Mouse (Mus musculus) ES-E14 (cell line): ENCODE results near the gene Cfap36. TPM values are rescaled to one million over a fixed set of nuclear protein-coding genes. Genes with fewer than 3 reads are reported as not detected.

ENCODE experiments used
- DNase-seq: peaks from one replicate; pipeline ENCODE4 v3.0.0-alpha.2; 2013; ENCODE audit warnings: low read depth, low spot score
- H3K27ac ChIP-seq: 2 replicates; pipeline ENCODE4 v1.5.1; 2012; ENCODE audit warnings: low read depth, mild to moderate bottlenecking, low read length, moderate library complexity, mixed read lengths; ENCODE audit not compliant: poor library complexity, insufficient read depth, severe bottlenecking
- H3K36me3 ChIP-seq: 2 replicates; pipeline ENCODE4 v1.6.1; 2012; ENCODE audit warnings: mild to moderate bottlenecking, low read length, moderate library complexity, mixed read lengths; ENCODE audit not compliant: control insufficient read depth, poor library complexity, insufficient read depth, severe bottlenecking
- H3K4me1 ChIP-seq, 2 experiments: fragments of 150-350 bp in 1 of 2; sonication (generic) in 1 of 2; 2 replicates each; pipeline ENCODE4 v1.6.1; 2012; ENCODE audit warnings: low read length in 2 of 2, mild to moderate bottlenecking in 1 of 2, mixed read lengths in 1 of 2; ENCODE audit not compliant: control insufficient read depth in 2 of 2, insufficient read depth in 2 of 2, poor library complexity in 1 of 2
- H3K4me3 ChIP-seq, 2 experiments: fragments of 150-350 bp in 1 of 2; sonication (generic) in 1 of 2; 2 replicates each; pipeline ENCODE4 v1.5.1; 2012; ENCODE audit warnings: low read length in 2 of 2, low read depth in 1 of 2, mild to moderate bottlenecking in 1 of 2, mixed read lengths in 1 of 2; ENCODE audit not compliant: insufficient read depth in 1 of 2, poor library complexity in 1 of 2, severe bottlenecking in 1 of 2
- H3K9ac ChIP-seq: 2 replicates; pipeline ENCODE4 v1.6.1; 2012; ENCODE audit warnings: low read depth, mild to moderate bottlenecking, low read length, mixed read lengths; ENCODE audit not compliant: poor library complexity, insufficient read depth, severe bottlenecking
- H3K9me3 ChIP-seq: fragments of 150-350 bp; sonication (generic); 2 replicates; pipeline ENCODE4 v1.6.1; 2012; ENCODE audit warnings: low read depth, mild to moderate bottlenecking, low read length; ENCODE audit not compliant: control insufficient read depth, insufficient read depth
- CHD2 ChIP-seq: IDR thresholded peaks from 2 replicates; pipeline ENCODE4 v1.6.1; 2014; ENCODE audit warnings: mild to moderate bottlenecking, low read depth, low read length, inconsistent platforms
- HCFC1 ChIP-seq: IDR thresholded peaks from 2 replicates; pipeline ENCODE4 v1.6.1; 2012; ENCODE audit warnings: low read length, inconsistent platforms, borderline replicate concordance; ENCODE audit not compliant: insufficient read depth
- MAFK ChIP-seq: IDR thresholded peaks from 2 replicates; pipeline ENCODE4 v1.6.1; 2014; ENCODE audit warnings: mild to moderate bottlenecking, low read depth, low read length, inconsistent platforms; ENCODE audit not compliant: insufficient read depth
- ZC3H11A ChIP-seq: IDR thresholded peaks from 2 replicates; pipeline ENCODE4 v1.6.1; 2012; ENCODE audit warnings: low read depth, mild to moderate bottlenecking, inconsistent platforms, low read length, borderline replicate concordance
- ZNF384 ChIP-seq: IDR thresholded peaks from 2 replicates; pipeline ENCODE4 v1.6.1; 2012; ENCODE audit warnings: low read depth, low read length, inconsistent platforms
- in situ Hi-C, 2 experiments: fragments of 600-800 bp; cut with MboI; formaldehyde crosslinking; loops; one replicate each; pipeline ENCODE4 v1.15.1; 2025; ENCODE audit warnings: low sequenced_read_pairs in 2 of 2, inconsistent platforms in 1 of 2; ENCODE audit not compliant: unreplicated experiment in 2 of 2
- total RNA-seq: library from RNA; depleted of rRNA; stranded (reverse); fragments of 300-350 nt; gene quantifications from 2 replicates; pipeline ENCODE4 v1.2.3, GENCODE M21; 2012

Cfap36 gene
- total RNA-seq, 1 experiment, result 20.3 TPM

GRCm38 (mm10) chr11:29241961-29242360, 5.2 kb downstream of the Cfap36 start:
- DNase-seq, result no peak
- H3K27ac ChIP-seq, result no peak overlapping the region
- no peaks in the 10 kb centered on the region for H3K9me3 ChIP-seq
- no peak overlapping the region for H3K9ac ChIP-seq
- TF ChIP-seq CHD2, result no peak
- 0 out of 2 replicates have a peak, but pooled peaks have one; percentile 4 for TF ChIP-seq MAFK
- peaks cover 0 to 2% of the 10 kb centered on the region in 2 experiments; a peak in 1 of 4 replicates for H3K4me1 ChIP-seq
- in situ Hi-C loops, result no loop called here
- H3K4me3 ChIP-seq, result no peak overlapping the region
- H3K36me3 ChIP-seq, result no peaks in the 10 kb centered on the region

GRCm38 (mm10) chr11:29239353-29239752, 7.9 kb downstream of the Cfap36 start:
- Histone ChIP-seq H3K27ac (no peak overlapping the region), H3K9me3 (no peaks in the 10 kb centered on the region)
- in situ Hi-C loops, result no loop called here

GRCm38 (mm10) chr11:29238551-29238950, 8.7 kb downstream of the Cfap36 start:
- Histone ChIP-seq H3K4me3 (no peak overlapping the region), H3K27ac (no peak overlapping the region), H3K4me1 (no peaks in the 10 kb centered on the region; a peak in 1 of 4 replicates), H3K9ac (no peak overlapping the region), H3K36me3 (no peaks in the 10 kb centered on the region), H3K9me3 (no peaks in the 10 kb centered on the region)
- in situ Hi-C loops, result no loop called here
- TF ChIP-seq ZNF384 (no peak), ZC3H11A (no peak), HCFC1 (no peak), MAFK (no peak), CHD2 (no peak)
- no peak for DNase-seq

More at GRCm38 (mm10) chr11:29239353-29239752, 7.9 kb downstream of the Cfap36 start:
- Histone ChIP-seq H3K4me3 (no peak overlapping the region), H3K9ac (no peak overlapping the region), H3K4me1 (no peaks in the 10 kb centered on the region; a peak in 1 of 4 replicates), H3K36me3 (no peaks in the 10 kb centered on the region)
- TF ChIP-seq ZC3H11A (no peak), CHD2 (no peak), ZNF384 (no peak), HCFC1 (no peak), MAFK (peak; percentile 57; the same call in 1 of the 2 replicates)
- DNase-seq, result no peak

GRCm38 (mm10) chr11:29238047-29238446, 9.2 kb downstream of the Cfap36 start:
- DNase-seq, result no peak
- H3K4me3 ChIP-seq, result no peak overlapping the region
- TF ChIP-seq ZC3H11A (no peak), HCFC1 (no peak), MAFK (no peak), CHD2 (no peak), ZNF384 (no peak)
- no peaks in the 10 kb centered on the region; a peak in 1 of 4 replicates for H3K4me1 ChIP-seq
- no peaks in the 10 kb centered on the region for H3K36me3 ChIP-seq
- in situ Hi-C loops, result no loop called here
- no peaks in the 10 kb centered on the region for H3K9me3 ChIP-seq
- H3K9ac ChIP-seq, result no peak overlapping the region
- no peak overlapping the region for H3K27ac ChIP-seq

GRCm38 (mm10) chr11:29237364-29237763, 9.8 kb downstream of the Cfap36 start:
- H3K36me3 ChIP-seq, result no peaks in the 10 kb centered on the region
- no peak overlapping the region for H3K27ac ChIP-seq
- H3K4me1 ChIP-seq, result no peaks in the 10 kb centered on the region; a peak in 1 of 4 replicates
- in situ Hi-C loops, result no loop called here
- TF ChIP-seq CHD2, result no peak
- no peak for TF ChIP-seq MAFK
- TF ChIP-seq ZNF384, result no peak
- H3K9ac ChIP-seq, result no peak overlapping the region
- H3K4me3 ChIP-seq, result no peak overlapping the region
- no peaks in the 10 kb centered on the region for H3K9me3 ChIP-seq
- no peak for DNase-seq
